Mouse (Mus musculus) midbrain, embryonic 12.5 days (tissue): ENCODE results near the gene Adgrf3. TPM values are rescaled to one million over a fixed set of nuclear protein-coding genes. Genes with fewer than 3 reads are reported as not detected.
A peak's percentile ranks its signal among the peaks of the same experiment; 100 is the strongest.

ENCODE experiments used
- ATAC-seq: fragments of 200-750 bp; cut with Nextera tagmentation; 2 replicates; pipeline ENCODE4 v1.8.0; 2017; ENCODE audit warnings: low read depth, moderate TSS enrichment, moderate library complexity; ENCODE audit not compliant: low FRiP score
- H3K27ac ChIP-seq: fragments of 300-500 bp; sonication (generic); replicated peaks from 2 replicates; pipeline ENCODE4 v1.5.1; 2016; ENCODE audit warnings: mild to moderate bottlenecking
- H3K27me3 ChIP-seq: fragments of 300-500 bp; sonication (generic); 2 replicates; pipeline ENCODE4 v1.6.1; 2016; ENCODE audit warnings: mild to moderate bottlenecking
- H3K36me3 ChIP-seq: fragments of 300-500 bp; sonication (generic); 2 replicates; pipeline ENCODE4 v1.6.1; 2016
- H3K4me1 ChIP-seq: fragments of 300-500 bp; sonication (generic); 2 replicates; pipeline ENCODE4 v1.6.1; 2016
- H3K4me2 ChIP-seq: fragments of 300-500 bp; sonication (generic); replicated peaks from 2 replicates; pipeline ENCODE4 v1.6.1; 2016; ENCODE audit warnings: mild to moderate bottlenecking, moderate library complexity
- H3K4me3 ChIP-seq: fragments of 300-500 bp; sonication (generic); 2 replicates; pipeline ENCODE4 v1.5.1; 2016; ENCODE audit warnings: mild to moderate bottlenecking
- H3K9ac ChIP-seq: fragments of 300-500 bp; sonication (generic); replicated peaks from 2 replicates; pipeline ENCODE4 v1.6.1; 2016; ENCODE audit warnings: mild to moderate bottlenecking, moderate library complexity
- H3K9me3 ChIP-seq: fragments of 300-500 bp; sonication (generic); 2 replicates; pipeline ENCODE4 v1.6.1; 2016; ENCODE audit warnings: mild to moderate bottlenecking
- WGBS: fragments of 180-500 bp; shearing (Covaris S2); methylation state at CpG from one replicate; pipeline ENCODE4 v1.1.7; 2016; 5-methylcytosine and 5-hydroxymethylcytosine counted together
- polyA plus RNA-seq: library from polyadenylated mRNA; unstranded; fragments of >200 nt; fragmentation: Nextera tagmentation; extraction: Ambion mirVana; gene quantifications from 2 replicates; pipeline ENCODE4 v1.2.1, GENCODE M21; 2016

The Adgrf3 gene
- not detected in 2 replicates for polyA plus RNA-seq

DNA sequence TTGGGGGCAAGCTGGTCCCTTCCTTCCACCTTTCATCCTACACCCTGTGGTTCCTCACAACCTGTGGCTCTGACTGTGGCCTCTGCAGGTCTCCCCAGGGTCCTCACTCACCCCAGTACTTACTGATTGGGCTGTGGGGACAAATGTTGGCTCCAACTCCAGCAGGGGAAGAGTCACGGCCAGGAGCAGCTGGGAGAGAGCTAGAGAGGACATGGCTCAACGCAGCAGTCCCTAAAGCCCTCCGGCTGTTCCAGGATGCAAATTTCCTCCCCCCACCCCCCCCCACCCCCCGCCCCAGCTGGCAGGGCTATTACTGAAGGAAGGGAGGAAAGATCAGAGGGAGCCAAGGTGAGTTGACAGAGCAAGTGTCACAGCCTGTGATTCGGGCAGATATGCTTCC, at the start of gene Adgrf3:
Gene Adgrf3, minus strand, starts transcription at position 230 of the 400 bp plus-strand sequence.
- no peak for ATAC-seq
- Histone ChIP-seq H3K4me1 (no peaks in the 10 kb centered on the region), H3K9ac (no peak within 1 kb of the TSS), H3K27ac (no peak within 1 kb of the TSS), H3K27me3 (no peaks in the 10 kb centered on the region), H3K9me3 (no peaks in the 10 kb centered on the region), H3K4me3 (no peak within 1 kb of the TSS), H3K4me2 (no peak within 1 kb of the TSS), H3K36me3 (no peaks in the 10 kb centered on the region)
- WGBS: 46% methylated on average over 5 of the region's 5 CpGs

DNA sequence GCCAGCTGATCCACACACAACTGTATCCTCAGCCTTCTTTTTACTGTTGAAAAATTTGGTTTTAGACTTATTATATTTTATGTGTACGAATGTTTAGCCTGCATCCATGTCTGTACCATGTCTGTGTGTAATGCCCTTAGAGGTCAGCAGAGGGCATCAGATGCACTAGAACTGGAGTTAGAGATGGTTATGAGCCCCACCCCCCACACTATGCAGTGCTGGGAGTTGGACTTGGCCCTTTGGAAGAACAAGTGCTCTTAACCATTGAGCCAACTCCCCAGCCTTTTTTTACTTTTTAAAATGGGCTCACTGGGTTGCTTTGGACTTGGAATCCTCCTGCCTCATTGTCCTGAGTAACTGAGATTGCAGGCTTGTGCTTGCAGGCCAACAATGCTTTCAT, 42.1 kb upstream of the Adgrf3 start:
- WGBS: 100% methylated on average over 1 of the region's 1 CpGs
- no peak overlapping the region for H3K4me2 ChIP-seq
- H3K4me3 ChIP-seq: no peak overlapping the region
- H3K9ac ChIP-seq: no peak overlapping the region
- no peak overlapping the region for H3K27ac ChIP-seq
- H3K9me3 ChIP-seq: no peaks in the 10 kb centered on the region
- peaks cover 6% of the 10 kb centered on the region; the same call in 1 of the 2 replicates for H3K4me1 ChIP-seq
- peaks cover 17% of the 10 kb centered on the region for H3K36me3 ChIP-seq
- ATAC-seq: no peak
- no peaks in the 10 kb centered on the region for H3K27me3 ChIP-seq

DNA sequence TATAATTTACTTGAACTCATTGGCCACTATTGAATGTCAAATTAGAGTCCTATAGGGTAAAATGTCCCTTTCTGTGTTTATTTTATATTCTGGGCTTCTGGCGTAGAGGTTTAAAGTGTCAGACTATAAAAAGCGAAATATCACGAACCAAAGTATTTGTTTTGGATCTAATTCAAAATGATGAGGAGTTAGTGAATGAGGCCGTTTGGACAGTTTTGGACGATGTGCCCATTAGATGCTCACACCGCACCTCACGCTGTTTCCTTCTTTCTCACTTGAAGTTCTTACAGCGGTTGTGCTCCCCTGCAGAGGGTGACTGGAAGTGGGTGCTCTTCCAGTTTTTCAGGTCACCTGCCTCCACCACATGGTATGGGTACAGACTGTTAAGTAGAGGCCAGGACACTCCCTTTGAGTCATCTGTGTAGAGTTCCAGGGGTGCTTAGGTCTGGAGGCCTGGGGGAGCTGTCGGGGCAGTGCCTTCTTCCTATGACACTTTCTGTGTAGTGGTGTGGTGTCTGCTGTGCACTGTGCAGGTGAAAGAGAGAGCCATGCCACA, 40.4 kb upstream of the Adgrf3 start:
- no peak overlapping the region for H3K4me2 ChIP-seq
- H3K36me3 ChIP-seq: peaks cover 10% of the 10 kb centered on the region; the same call in 1 of the 2 replicates
- no peaks in the 10 kb centered on the region for H3K27me3 ChIP-seq
- 92% methylated on average over 9 of the region's 9 CpGs for WGBS
- H3K4me3 ChIP-seq: no peak overlapping the region
- ATAC-seq: no peak
- no peak overlapping the region for H3K27ac ChIP-seq
- peaks cover 11% of the 10 kb centered on the region; the same call in 1 of the 2 replicates for H3K4me1 ChIP-seq
- no peak overlapping the region for H3K9ac ChIP-seq
- no peaks in the 10 kb centered on the region for H3K9me3 ChIP-seq

DNA sequence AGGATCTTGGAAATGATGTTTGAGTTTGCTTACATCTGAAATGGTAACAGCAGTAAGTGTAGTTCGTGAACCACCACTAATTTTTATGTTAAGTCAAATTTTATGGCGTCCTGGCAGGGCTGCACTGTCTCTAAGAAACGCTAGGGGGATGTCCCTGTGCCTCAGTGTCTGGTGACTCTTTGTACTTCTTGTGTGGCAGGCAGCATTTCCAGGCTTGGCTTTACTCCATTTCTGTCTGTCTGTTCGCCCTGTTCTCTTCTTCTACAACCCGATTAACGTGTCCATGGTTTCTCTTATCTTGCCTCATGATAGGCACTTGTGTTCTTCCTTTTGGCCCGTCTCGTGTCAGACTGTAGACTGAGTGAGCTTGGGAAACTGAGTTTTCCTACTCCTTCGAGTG, 38.2 kb upstream of the Adgrf3 start:
- Histone ChIP-seq H3K27me3 (no peaks in the 10 kb centered on the region), H3K27ac (no peak overlapping the region; the same call in 1 of the 2 replicates), H3K9me3 (no peaks in the 10 kb centered on the region), H3K36me3 (no peaks in the 10 kb centered on the region), H3K9ac (no peak overlapping the region), H3K4me3 (no peak overlapping the region), H3K4me2 (no peak overlapping the region), H3K4me1 (peaks cover 11% of the 10 kb centered on the region; the same call in 1 of the 2 replicates)
- WGBS: 76% methylated on average over 9 of the region's 9 CpGs
- no peak for ATAC-seq

DNA sequence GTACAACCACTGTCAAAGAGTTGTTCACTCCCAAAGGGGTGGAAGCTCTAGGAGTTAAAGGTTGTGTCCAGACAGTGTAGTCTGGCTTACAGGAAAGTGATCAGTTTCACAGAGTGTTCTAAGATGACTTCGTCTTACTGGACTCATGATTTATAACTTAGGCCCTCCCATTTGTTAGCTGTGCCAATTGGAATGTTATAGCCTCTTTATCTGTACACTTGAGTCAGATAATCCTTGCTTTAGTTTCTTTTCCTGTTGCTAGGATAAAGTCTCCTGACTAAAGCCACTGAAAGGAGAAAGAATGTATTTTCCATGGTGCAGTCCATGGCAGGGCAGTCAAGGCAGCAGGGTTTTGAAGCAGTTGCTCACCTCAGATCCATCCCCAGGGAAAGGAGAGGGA, 36.9 kb upstream of the Adgrf3 start:
- H3K4me2 ChIP-seq: no peak overlapping the region
- 57% methylated on average over 1 of the region's 1 CpGs for WGBS
- no peaks in the 10 kb centered on the region for H3K9me3 ChIP-seq
- no peak overlapping the region for H3K4me3 ChIP-seq
- H3K27ac ChIP-seq: no peak overlapping the region
- no peaks in the 10 kb centered on the region for H3K36me3 ChIP-seq
- no peak for ATAC-seq
- H3K9ac ChIP-seq: no peak overlapping the region
- peaks cover 11% of the 10 kb centered on the region; the same call in 1 of the 2 replicates for H3K4me1 ChIP-seq
- no peaks in the 10 kb centered on the region for H3K27me3 ChIP-seq

DNA sequence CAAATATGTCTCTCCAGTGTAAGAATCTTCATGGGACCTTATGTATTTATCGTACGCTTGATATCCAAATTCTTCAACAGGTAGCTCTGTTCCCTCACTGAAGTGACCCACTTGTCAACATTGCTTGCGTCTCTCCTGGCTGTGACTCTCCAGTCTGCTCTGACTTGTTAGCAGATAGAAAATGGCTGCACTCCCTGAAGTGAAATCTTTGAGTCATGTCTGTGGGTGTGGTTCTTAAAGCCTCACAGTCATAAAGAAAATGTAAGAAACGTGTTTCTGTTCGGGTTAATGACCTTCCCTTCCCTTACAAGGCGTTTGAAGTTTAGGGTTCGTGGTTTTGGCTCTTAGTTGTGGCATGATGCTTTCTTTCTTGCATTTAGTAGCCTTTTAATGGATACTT, 35.0 kb upstream of the Adgrf3 start:
- 95% methylated on average over 7 of the region's 7 CpGs for WGBS

DNA sequence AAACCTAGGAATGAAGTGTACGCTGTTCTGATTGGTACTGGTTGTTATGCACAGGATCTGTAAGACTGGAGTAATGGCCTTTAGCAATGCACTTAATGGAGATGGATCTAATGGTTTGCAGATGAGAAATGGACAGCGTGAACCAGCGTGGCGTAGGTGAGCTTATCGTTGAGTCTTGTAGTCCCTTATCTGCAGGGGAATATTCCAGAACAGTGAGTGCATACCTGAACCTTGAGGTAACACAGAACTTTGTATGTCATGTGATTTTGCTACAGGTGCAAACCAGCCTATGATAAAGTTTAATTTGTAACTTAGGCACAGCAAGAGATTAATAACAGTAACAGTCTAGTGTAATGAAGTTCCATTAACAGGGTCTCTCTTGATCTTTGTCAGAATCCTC, 33.0 kb upstream of the Adgrf3 start:
- WGBS: 98% methylated on average over 5 of the region's 5 CpGs
- ATAC-seq: no peak
- Histone ChIP-seq H3K36me3 (no peaks in the 10 kb centered on the region), H3K27ac (no peak overlapping the region), H3K4me1 (peaks cover 18% of the 10 kb centered on the region), H3K9me3 (no peaks in the 10 kb centered on the region), H3K27me3 (no peaks in the 10 kb centered on the region), H3K4me3 (no peak overlapping the region), H3K4me2 (no peak overlapping the region), H3K9ac (no peak overlapping the region)

More for the DNA sequence above, 35.0 kb upstream of the Adgrf3 start:
- no peaks in the 10 kb centered on the region for H3K9me3 ChIP-seq
- H3K9ac ChIP-seq: no peak overlapping the region
- no peak overlapping the region for H3K27ac ChIP-seq
- H3K4me2 ChIP-seq: no peak overlapping the region
- ATAC-seq: no peak
- peaks cover 11% of the 10 kb centered on the region; the same call in 1 of the 2 replicates for H3K4me1 ChIP-seq
- H3K27me3 ChIP-seq: no peaks in the 10 kb centered on the region
- no peaks in the 10 kb centered on the region for H3K36me3 ChIP-seq
- no peak overlapping the region for H3K4me3 ChIP-seq

DNA sequence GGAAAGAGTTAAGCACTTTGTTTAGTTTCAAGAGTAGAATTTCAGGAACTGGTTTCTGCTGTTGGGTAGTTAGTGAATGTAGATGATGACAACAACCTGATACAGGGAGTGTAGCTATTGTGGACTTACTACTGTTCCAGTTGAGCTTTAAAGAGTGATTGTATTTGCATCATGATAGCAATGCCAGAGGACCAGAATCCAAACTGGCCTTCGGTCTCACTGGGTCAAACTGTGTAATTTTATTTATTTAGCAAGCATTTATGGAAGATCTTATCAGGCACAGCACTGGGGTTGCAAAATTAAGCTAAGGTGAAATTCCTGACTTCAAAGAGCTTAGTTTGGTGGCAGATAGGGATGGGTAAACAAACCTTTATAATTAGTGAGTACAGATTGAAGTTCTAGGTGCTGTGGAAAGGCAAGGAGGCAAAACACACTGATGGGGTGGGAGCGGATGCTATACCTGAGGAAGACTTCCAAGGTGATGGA, 30.2 kb upstream of the Adgrf3 start:
- H3K4me3 ChIP-seq: no peak overlapping the region
- H3K4me1 ChIP-seq: peaks cover 23% of the 10 kb centered on the region
- ATAC-seq: no peak
- no peaks in the 10 kb centered on the region for H3K9me3 ChIP-seq
- H3K4me2 ChIP-seq: no peak overlapping the region
- no peak overlapping the region for H3K9ac ChIP-seq
- no peaks in the 10 kb centered on the region for H3K27me3 ChIP-seq
- no peak overlapping the region for H3K27ac ChIP-seq
- WGBS: 97% methylated on average over 2 of the region's 2 CpGs
- H3K36me3 ChIP-seq: peaks cover 2% of the 10 kb centered on the region

DNA sequence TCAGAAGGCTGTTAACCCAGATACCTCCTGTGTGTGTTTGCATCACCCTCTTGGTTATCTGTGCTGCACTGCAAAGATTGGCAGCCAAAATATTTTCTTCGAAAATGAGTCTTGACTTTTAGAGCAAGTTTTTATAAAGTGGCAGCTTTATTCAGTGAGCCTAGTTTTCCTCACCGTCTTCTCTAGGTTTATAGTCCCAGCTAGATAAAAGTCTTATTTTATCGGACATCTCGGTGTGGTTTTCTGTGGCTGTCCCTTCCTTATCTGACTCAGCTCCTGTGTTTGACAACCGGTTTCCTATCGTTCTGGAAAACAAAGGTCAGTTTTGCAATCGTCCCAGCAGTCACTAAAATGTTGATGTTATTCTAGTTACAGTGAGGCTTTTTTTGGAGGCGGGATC, 28.5 kb upstream of the Adgrf3 start:
- Histone ChIP-seq H3K4me3 (peak overlapping the region; percentile 83; the same call in 1 of the 2 replicates), H3K9me3 (no peaks in the 10 kb centered on the region), H3K27ac (no peak overlapping the region), H3K4me2 (peak overlapping the region; percentile 70), H3K9ac (peak overlapping the region; percentile 84; the same call in 1 of the 2 replicates), H3K27me3 (no peaks in the 10 kb centered on the region), H3K36me3 (peaks cover 9% of the 10 kb centered on the region), H3K4me1 (peaks cover 23% of the 10 kb centered on the region)
- ATAC-seq: no peak
- WGBS: 78% methylated on average over 8 of the region's 8 CpGs

DNA sequence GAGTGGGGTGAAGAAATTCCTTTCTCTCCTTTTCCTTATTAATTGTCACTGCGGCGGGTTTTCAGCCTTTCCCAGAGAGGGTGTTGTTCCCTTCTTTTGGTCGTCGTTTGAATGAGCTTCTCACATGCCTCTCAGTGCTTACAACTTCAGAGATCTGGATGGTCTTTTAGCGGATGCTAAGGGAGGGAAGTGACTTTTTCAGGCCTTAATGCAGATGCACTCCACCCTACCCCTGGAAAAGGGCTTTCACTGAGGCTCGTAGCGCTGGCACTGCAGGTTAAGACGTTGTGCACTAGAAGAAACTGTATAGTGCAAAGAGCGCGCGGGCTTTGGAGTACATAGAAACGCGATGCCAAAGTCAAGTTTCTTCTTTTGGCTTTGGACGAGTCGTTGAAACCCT, 27.5 kb upstream of the Adgrf3 start:
- peak overlapping the region; percentile 84 for H3K9ac ChIP-seq
- no peak for ATAC-seq
- H3K27me3 ChIP-seq: no peaks in the 10 kb centered on the region
- peak overlapping the region; percentile 88 for H3K27ac ChIP-seq
- peak overlapping the region; percentile 83 for H3K4me3 ChIP-seq
- H3K4me2 ChIP-seq: peak overlapping the region; percentile 70
- WGBS: 4% methylated on average over 15 of the region's 15 CpGs
- H3K36me3 ChIP-seq: peaks cover 9% of the 10 kb centered on the region
- H3K9me3 ChIP-seq: no peaks in the 10 kb centered on the region
- H3K4me1 ChIP-seq: peaks cover 23% of the 10 kb centered on the region

DNA sequence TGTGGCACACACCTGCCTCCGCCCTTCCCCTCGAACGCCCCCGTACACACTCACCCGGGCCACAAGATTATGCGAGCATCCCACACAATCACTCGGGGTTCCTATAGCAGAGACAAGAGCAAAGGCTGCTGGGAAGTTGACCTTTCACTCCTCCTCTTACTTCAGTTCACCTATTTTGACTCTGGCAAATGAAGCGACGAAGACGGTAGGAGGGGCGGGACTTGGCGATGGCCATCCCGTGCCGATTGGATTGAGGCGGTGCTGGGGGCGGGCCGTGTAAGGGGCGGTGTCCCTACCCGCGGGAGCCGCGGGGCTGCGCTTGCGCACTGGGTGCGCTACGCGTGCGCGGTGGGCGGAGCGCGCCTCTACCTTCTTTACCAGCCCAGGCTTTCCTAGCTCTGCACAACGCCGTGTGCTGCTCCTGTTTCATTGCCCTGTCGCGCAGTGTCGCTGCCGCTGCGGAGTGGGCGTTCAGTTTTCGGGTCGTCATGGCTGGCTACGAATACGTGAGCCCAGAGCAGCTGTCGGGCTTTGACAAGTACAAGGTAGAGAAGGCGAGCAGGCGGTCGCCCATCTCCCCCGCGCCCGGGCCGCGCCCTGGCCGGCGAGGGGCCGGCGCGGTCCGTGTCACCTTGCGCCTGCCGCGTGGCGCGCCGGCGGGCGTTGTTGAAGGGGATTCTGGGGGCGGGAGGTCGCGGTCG, 26.9 kb upstream of the Adgrf3 start, which contains the start of gene Selenoi:
Gene Selenoi, plus strand, starts transcription at position 311 of the 701 bp plus-strand sequence.
- Histone ChIP-seq H3K27ac (peak within 1 kb of the TSS; percentile 88), H3K9me3 (no peaks in the 10 kb centered on the region), H3K4me2 (peak within 1 kb of the TSS; percentile 70), H3K4me3 (peak within 1 kb of the TSS; percentile 83), H3K4me1 (peaks cover 23% of the 10 kb centered on the region), H3K36me3 (peaks cover 9% of the 10 kb centered on the region), H3K9ac (peak within 1 kb of the TSS; percentile 84), H3K27me3 (no peaks in the 10 kb centered on the region)
- peak; percentile 100 for ATAC-seq
- under 1% methylated on average over 71 of the region's 71 CpGs for WGBS

DNA sequence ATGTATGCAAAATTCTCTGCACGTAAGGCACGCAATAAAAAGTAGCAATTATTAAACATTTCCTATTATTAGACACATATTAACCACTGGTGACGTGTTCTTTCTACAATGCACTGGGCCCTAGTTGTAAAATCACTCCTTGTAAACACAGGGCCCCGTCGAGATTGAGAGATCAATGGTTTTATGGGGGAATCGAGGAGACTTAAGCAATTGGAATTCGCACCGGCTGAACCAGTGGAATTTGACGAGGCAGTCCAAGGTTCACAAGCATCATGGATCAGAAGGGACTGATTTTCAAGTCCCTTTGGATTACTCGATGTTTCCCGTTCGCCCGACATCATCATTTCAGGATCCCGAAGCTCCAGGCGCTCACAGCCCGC, 26.4 kb upstream of the Adgrf3 start:
- Histone ChIP-seq H3K4me2 (peak overlapping the region; percentile 70), H3K4me3 (peak overlapping the region; percentile 83), H3K4me1 (peaks cover 23% of the 10 kb centered on the region), H3K27ac (peak overlapping the region; percentile 74), H3K36me3 (peaks cover 9% of the 10 kb centered on the region), H3K9ac (peak overlapping the region; percentile 60), H3K27me3 (no peaks in the 10 kb centered on the region), H3K9me3 (no peaks in the 10 kb centered on the region)
- 49% methylated on average over 16 of the region's 16 CpGs for WGBS
- no peak for ATAC-seq
